Mouse (Mus musculus) CH12.LX (cell line): Measurements from ENCODE around the gene Eif4h. TPM values are rescaled to one million over a fixed set of nuclear protein-coding genes. Genes with fewer than 3 reads are reported as not detected.

ENCODE experiments used
- DNase-seq: peaks from one replicate; pipeline ENCODE4 v3.0.0-alpha.2; 2013; ENCODE audit errors: extremely low read depth
- H3K27ac ChIP-seq: 2 replicates; pipeline ENCODE4 v1.5.1; 2012; ENCODE audit warnings: low read depth, mild to moderate bottlenecking, control low read depth, moderate library complexity; ENCODE audit not compliant: insufficient read depth
- H3K27me3 ChIP-seq: replicated peaks from 2 replicates; pipeline ENCODE3; 2012; ENCODE audit warnings: inconsistent platforms
- H3K36me3 ChIP-seq, 2 experiments: replicated peaks in 1 of 2; 2 replicates each; pipeline versions ENCODE3 to v1.6.1; 2012; ENCODE audit warnings: inconsistent platforms in 1 of 2, low read length in 1 of 2, mild to moderate bottlenecking in 1 of 2, mixed read lengths in 1 of 2, moderate library complexity in 1 of 2; ENCODE audit not compliant: control insufficient read depth in 1 of 2, insufficient read depth in 1 of 2
- H3K4me1 ChIP-seq, 2 experiments: 2 replicates each; pipeline ENCODE4 v1.6.1; 2012; ENCODE audit warnings: inconsistent platforms in 1 of 2, moderate library complexity in 1 of 2; ENCODE audit not compliant: insufficient read depth in 2 of 2, control insufficient read depth in 1 of 2
- H3K4me2 ChIP-seq: 2 replicates; pipeline ENCODE4 v1.6.1; 2012; ENCODE audit warnings: low read depth, mild to moderate bottlenecking, control low read depth; ENCODE audit not compliant: poor library complexity, insufficient read depth, severe bottlenecking
- H3K4me3 ChIP-seq, 3 experiments: fragments of 150-350 bp in 1 of 3; sonication (generic) in 1 of 3; replicated peaks in 1 of 3; 2 replicates each; pipeline versions ENCODE3 to v1.5.1; 2011 to 2012; ENCODE audit warnings: low read depth in 2 of 3, low read length in 2 of 3, mild to moderate bottlenecking in 2 of 3, moderate library complexity in 2 of 3, control low read depth in 1 of 3, improper control_type of control experiment in 1 of 3, inconsistent platforms in 1 of 3, mixed read lengths in 1 of 3; ENCODE audit not compliant: poor library complexity in 1 of 3
- H3K79me2 ChIP-seq: replicated peaks from 2 replicates; pipeline ENCODE4 v1.6.1; 2012; ENCODE audit warnings: mild to moderate bottlenecking, moderate library complexity; ENCODE audit not compliant: control insufficient read depth, poor library complexity, insufficient read depth, severe bottlenecking; ENCODE audit errors: extremely low read depth
- H3K9ac ChIP-seq: 2 replicates; pipeline ENCODE4 v1.6.1; 2012; ENCODE audit warnings: low read depth, mild to moderate bottlenecking, control low read depth, moderate library complexity; ENCODE audit not compliant: insufficient read depth
- H3K9me3 ChIP-seq: replicated peaks from 2 replicates; pipeline ENCODE3; 2012; ENCODE audit warnings: low read length, inconsistent platforms, mixed read lengths
- BHLHE40 ChIP-seq: IDR thresholded peaks from 2 replicates; pipeline ENCODE4 v1.6.1; 2011; ENCODE audit warnings: mild to moderate bottlenecking, low read depth, low read length, improper control_type of control experiment
- CHD1 ChIP-seq: IDR thresholded peaks from 2 replicates; pipeline ENCODE4 v1.6.1; 2012; ENCODE audit warnings: low read depth, low read length, improper control_type of control experiment, inconsistent platforms
- CHD2 ChIP-seq: IDR thresholded peaks from 2 replicates; pipeline ENCODE4 v1.6.1; 2011; ENCODE audit warnings: low read length, improper control_type of control experiment
- E2F4 ChIP-seq: IDR thresholded peaks from 2 replicates; pipeline ENCODE4 v1.6.1; 2011; ENCODE audit warnings: low read depth, low read length, improper control_type of control experiment; ENCODE audit not compliant: insufficient replicate concordance
- GABPA ChIP-seq: IDR thresholded peaks from 2 replicates; pipeline ENCODE4 v1.6.1; 2012; ENCODE audit warnings: low read depth, low read length, improper control_type of control experiment, inconsistent platforms; ENCODE audit not compliant: insufficient replicate concordance
- IRF4 ChIP-seq: IDR thresholded peaks from 2 replicates; pipeline ENCODE4 v1.6.1; 2014; ENCODE audit warnings: low read depth, mild to moderate bottlenecking, inconsistent platforms, low read length, improper control_type of control experiment
- JUND ChIP-seq: conservative IDR thresholded peaks from 2 replicates; pipeline ENCODE4 v1.6.1; 2011; ENCODE audit warnings: low read depth, low read length, improper control_type of control experiment
- KAT2A ChIP-seq: IDR thresholded peaks from 2 replicates; pipeline ENCODE4 v1.6.1; 2012; ENCODE audit warnings: low read length, improper control_type of control experiment, inconsistent platforms; ENCODE audit not compliant: insufficient replicate concordance
- MAX ChIP-seq: IDR thresholded peaks from 2 replicates; pipeline ENCODE4 v1.6.1; 2011; ENCODE audit warnings: low read length, improper control_type of control experiment
- NELFE ChIP-seq: IDR thresholded peaks from 2 replicates; pipeline ENCODE4 v1.6.1; 2011; ENCODE audit warnings: low read depth, low read length, improper control_type of control experiment
- PAX5 ChIP-seq: IDR thresholded peaks from 2 replicates; pipeline ENCODE4 v1.6.1; 2012; ENCODE audit warnings: low read length, inconsistent platforms, mixed read lengths
- POLR2A ChIP-seq: IDR thresholded peaks from 2 replicates; pipeline ENCODE4 v1.6.1; 2011; ENCODE audit warnings: low read depth, mild to moderate bottlenecking, improper control_type of control experiment, low read length
- RAD21 ChIP-seq: IDR thresholded peaks from 2 replicates; pipeline ENCODE4 v1.6.1; 2011; ENCODE audit warnings: low read depth, mild to moderate bottlenecking, low read length, improper control_type of control experiment, moderate library complexity
- SMC3 ChIP-seq: IDR thresholded peaks from 2 replicates; pipeline ENCODE4 v1.6.1; 2011; ENCODE audit warnings: low read depth, low read length, improper control_type of control experiment
- TBP ChIP-seq: conservative IDR thresholded peaks from 2 replicates; pipeline ENCODE4 v1.6.1; 2011; ENCODE audit warnings: low read depth, low read length, improper control_type of control experiment
- TCF12 ChIP-seq: IDR thresholded peaks from 2 replicates; pipeline ENCODE4 v1.6.1; 2014; ENCODE audit warnings: low read depth, mild to moderate bottlenecking, inconsistent platforms, low read length, improper control_type of control experiment
- UBTF ChIP-seq: IDR thresholded peaks from 2 replicates; pipeline ENCODE4 v1.6.1; 2012; ENCODE audit warnings: low read depth, mild to moderate bottlenecking, inconsistent platforms, low read length, improper control_type of control experiment, moderate library complexity
- USF2 ChIP-seq: conservative IDR thresholded peaks from 2 replicates; pipeline ENCODE4 v1.6.1; 2011; ENCODE audit warnings: low read depth, low read length, improper control_type of control experiment
- ZC3H11A ChIP-seq: IDR thresholded peaks from 2 replicates; pipeline ENCODE4 v1.6.1; 2012; ENCODE audit warnings: low read depth, mild to moderate bottlenecking, inconsistent platforms, low read length, improper control_type of control experiment
- ZMIZ1 ChIP-seq: IDR thresholded peaks from 2 replicates; pipeline ENCODE4 v1.6.1; 2012; ENCODE audit warnings: low read depth, mild to moderate bottlenecking, inconsistent platforms, low read length, improper control_type of control experiment
- dilution Hi-C: fragments of 300-500 bp; cut with MboI; formaldehyde crosslinking; loops from 2 replicates; pipeline ENCODE4 v1.14.3; 2020; ENCODE audit warnings: low sequenced_read_pairs; ENCODE audit not compliant: extremely low pct_unique_long_range_greater_than_20kb, extremely low pct_ligation_motif_present
- in situ Hi-C: fragments of 300-500 bp; cut with MboI; formaldehyde crosslinking; loops from 3 replicates; pipeline ENCODE4 v1.14.3; 2019; ENCODE audit warnings: low sequenced_read_pairs, low pct_ligation_motif_present, low pct_unique_long_range_greater_than_20kb, mixed read lengths
- polyA plus RNA-seq: library from polyadenylated mRNA; unstranded; fragments of >175 nt; gene quantifications from 2 replicates; pipeline ENCODE4 v1.2.1, GENCODE M21; 2012; ENCODE audit warnings: low read depth; ENCODE audit not compliant: insufficient read length
- total RNA-seq, 2 experiments: library from RNA; depleted of rRNA; stranded (reverse); fragments of 300-350 nt in 1 of 2; fragments of >200 nt in 1 of 2; gene quantifications; 2 replicates each; pipeline ENCODE4 v1.2.3; 2012 to 2014

The Eif4h gene
- total and polyA plus RNA-seq, 3 experiments, result 391 to 470 (median 408) TPM

- no peak overlapping the region for H3K4me3 ChIP-seq
- DNase-seq, result no peak
- dilution Hi-C loops (no loop called here), in situ Hi-C loops (no loop called here)
- peaks cover 0 to 45% of the 10 kb centered on the region in 2 experiments for H3K36me3 ChIP-seq
- H3K27ac ChIP-seq, result no peak overlapping the region
- H3K9me3 ChIP-seq, result no peaks in the 10 kb centered on the region
- H3K4me1 ChIP-seq, result peaks cover 3 to 20% of the 10 kb centered on the region in 2 experiments; a peak in 2 of 4 replicates
- H3K4me2 ChIP-seq, result no peak overlapping the region
- H3K27me3 ChIP-seq, result no peaks in the 10 kb centered on the region
- H3K9ac ChIP-seq, result no peak overlapping the region
- TF ChIP-seq JUND (no peak), ZMIZ1 (no peak), ZC3H11A (no peak), PAX5 (no peak)
- TF ChIP-seq, all 38 proteins: peak for 0
- H3K79me2 ChIP-seq, result no peaks in the 10 kb centered on the region
Measured at GRCm38 (mm10) chr5:134684398-134684797, 45.1 kb upstream of the Eif4h start.

GRCm38 (mm10) chr5:134683813-134684212 lies 44.5 kb upstream of the Eif4h start:
- Histone ChIP-seq H3K9ac (no peak overlapping the region), H3K9me3 (no peaks in the 10 kb centered on the region), H3K27me3 (no peaks in the 10 kb centered on the region), H3K4me3 (no peak overlapping the region), H3K4me1 (peaks cover 7 to 24% of the 10 kb centered on the region in 2 experiments), H3K36me3 (peaks cover 0 to 45% of the 10 kb centered on the region in 2 experiments), H3K27ac (no peak overlapping the region), H3K79me2 (no peaks in the 10 kb centered on the region)
- in situ Hi-C loops (no loop called here), dilution Hi-C loops (no loop called here)
- no peak for DNase-seq
- TF ChIP-seq GABPA, result no peak
- TF ChIP-seq E2F4, result no peak
- no peak for TF ChIP-seq BHLHE40
- no peak for TF ChIP-seq PAX5
- TF ChIP-seq TCF12, result no peak
- no peak for TF ChIP-seq KAT2A
- TF ChIP-seq CHD2, result no peak
- no peak for TF ChIP-seq CHD1
- no peak for TF ChIP-seq IRF4
- TF ChIP-seq SMC3, result no peak
- TF ChIP-seq NELFE, result no peak
- no peak for TF ChIP-seq USF2
- TF ChIP-seq RAD21, result no peak
- TF ChIP-seq ZC3H11A, result no peak
- TF ChIP-seq MAX, result no peak
- TF ChIP-seq UBTF, result no peak
- no peak for TF ChIP-seq TBP
- TF ChIP-seq ZMIZ1, result no peak
- TF ChIP-seq POLR2A, result no peak
- TF ChIP-seq, all 38 proteins: peak for 0
- H3K4me2 ChIP-seq, result no peak overlapping the region
